Mouse (Mus musculus): ENCODE data around the gene Cux2.

GRCm38 (mm10) chr5:121833159-121833558, 216.7 kb downstream of the Cux2 start:
- TF ChIP-seq CTCF (IDR thresholded peaks at IDR 0.05), result no peak
- TF ChIP-seq EP300 (IDR thresholded peaks at IDR 0.05), result no peak
